Mouse (Mus musculus): Measurements from ENCODE around the gene Slc9a6. TPM values are rescaled to one million over a fixed set of nuclear protein-coding genes. Genes with fewer than 3 reads are reported as not detected.

The Slc9a6 gene
- polyA plus RNA-seq, 1 experiment: 10.8 TPM

DNA sequence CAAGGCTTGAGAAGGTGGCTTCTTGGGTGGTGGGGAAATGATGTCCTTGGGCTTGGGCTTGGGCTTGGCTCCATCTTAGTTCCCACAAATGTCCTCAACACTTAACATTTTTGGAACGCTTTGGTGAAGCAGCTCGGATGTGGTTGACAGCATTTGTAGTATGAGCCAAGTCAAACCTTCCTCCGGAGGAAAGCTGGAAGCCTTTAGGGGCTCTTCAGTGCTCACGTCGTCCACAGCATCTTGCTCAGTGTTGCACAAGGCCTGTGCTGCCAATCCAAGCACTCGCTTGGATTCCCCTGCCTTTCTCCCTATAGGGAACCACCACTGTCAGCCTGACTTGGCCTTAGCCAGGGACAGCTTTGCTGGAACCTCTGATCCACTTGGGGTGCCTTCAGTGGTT is 66.0 kb downstream of the Slc9a6 start:
- no peak overlapping the region for H3K4me2 ChIP-seq (ENCODE audit: low read depth)
- no peak overlapping the region for H3K4me3 ChIP-seq
- no peaks in the 10 kb centered on the region for H3K27me3 ChIP-seq (ENCODE audit: control insufficient read depth, insufficient read depth, insufficient read length)
- no peak for TF ChIP-seq E2F4 (IDR thresholded peaks at IDR 0.05; ENCODE audit: insufficient read depth)
- TF ChIP-seq TCF3 (IDR thresholded peaks at IDR 0.05; ENCODE audit: insufficient read length, low read depth): no peak
- no peak for TF ChIP-seq REST (IDR thresholded peaks at IDR 0.05; ENCODE audit: insufficient read depth, insufficient read length)
- TF ChIP-seq MYOG (IDR thresholded peaks at IDR 0.05; ENCODE audit: control insufficient read depth in 1 of 3, insufficient read depth in 1 of 3, insufficient read length in 2 of 3, low read depth in 2 of 3): no peak
- TF ChIP-seq POLR2AphosphoS2 (IDR thresholded peaks at IDR 0.05; ENCODE audit: insufficient read length, low read depth): no peak
- no peaks in the 10 kb centered on the region for H3K36me3 ChIP-seq (ENCODE audit: control insufficient read depth, insufficient read depth)
- H3K79me2 ChIP-seq (ENCODE audit: control insufficient read depth, insufficient read depth): no peaks in the 10 kb centered on the region
- H3ac ChIP-seq (ENCODE audit: control insufficient read depth, insufficient read length): no peak overlapping the region

- Histone ChIP-seq H3ac (ENCODE audit: control insufficient read depth, insufficient read length) (no peak overlapping the region), H3K36me3 (ENCODE audit: control insufficient read depth, insufficient read depth) (no peaks in the 10 kb centered on the region), H3K79me2 (ENCODE audit: control insufficient read depth, insufficient read depth) (no peaks in the 10 kb centered on the region), H3K4me2 (ENCODE audit: low read depth) (no peak overlapping the region), H3K27me3 (ENCODE audit: control insufficient read depth, insufficient read depth, insufficient read length) (no peaks in the 10 kb centered on the region), H3K4me3 (no peak overlapping the region)
- TF ChIP-seq E2F4 (IDR thresholded peaks at IDR 0.05; ENCODE audit: insufficient read depth) (no peak), POLR2A (IDR thresholded peaks at IDR 0.05; ENCODE audit: insufficient read length, low read depth) (no peak), TCF3 (IDR thresholded peaks at IDR 0.05; ENCODE audit: insufficient read length, low read depth) (no peak), POLR2AphosphoS2 (IDR thresholded peaks at IDR 0.05; ENCODE audit: insufficient read length, low read depth) (no peak), MYOG (IDR thresholded peaks at IDR 0.05; ENCODE audit: control insufficient read depth in 1 of 3, insufficient read depth in 1 of 3, insufficient read length in 2 of 3, low read depth in 2 of 3) (no peak), USF1 (IDR thresholded peaks at IDR 0.05; ENCODE audit: low read depth) (no peak), REST (IDR thresholded peaks at IDR 0.05; ENCODE audit: insufficient read depth, insufficient read length) (no peak), MYOD1 (IDR thresholded peaks at IDR 0.05; ENCODE audit: control insufficient read depth in 1 of 3, insufficient read length in 2 of 3, low read depth in 2 of 3) (no peak), TCF12 (IDR thresholded peaks at IDR 0.05; ENCODE audit: insufficient read depth, poor library complexity, severe bottlenecking) (no peak), MAX (IDR thresholded peaks at IDR 0.05; ENCODE audit: low read depth) (no peak), SRF (IDR thresholded peaks at IDR 0.05; ENCODE audit: control insufficient read depth, insufficient read length, low read depth) (no peak), CEBPB (IDR thresholded peaks at IDR 0.05; ENCODE audit: insufficient read depth, poor library complexity, severe bottlenecking) (no peak)
These were observed 68.2 kb downstream of the Slc9a6 start for GRCm38 (mm10) chrX:56677736-56678135.

DNA sequence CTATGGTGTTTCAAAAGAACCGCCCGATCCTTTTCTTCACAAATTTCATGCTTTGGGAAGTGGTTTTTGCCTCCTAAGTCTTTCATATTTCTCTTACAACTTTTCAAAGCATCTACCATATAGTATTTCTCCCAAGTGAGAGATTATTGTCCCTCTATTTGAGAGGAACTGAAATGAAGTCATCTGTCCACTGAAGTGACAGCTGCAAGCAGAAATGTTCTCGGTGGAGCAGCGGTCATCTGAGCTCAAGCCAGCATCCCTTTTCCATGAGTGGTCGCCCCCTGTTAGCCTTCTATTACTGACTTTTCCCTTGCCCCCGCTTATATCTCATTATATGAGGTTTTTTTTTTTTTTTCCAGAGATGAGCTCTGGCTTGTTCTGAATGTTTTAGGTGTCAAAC is 69.5 kb downstream of the Slc9a6 start:
- H3K4me2 ChIP-seq (ENCODE audit: low read depth): peak overlapping the region; percentile 42
- H3K27me3 ChIP-seq (ENCODE audit: control insufficient read depth, insufficient read depth, insufficient read length): no peaks in the 10 kb centered on the region
- H3K79me2 ChIP-seq (ENCODE audit: control insufficient read depth, insufficient read depth): no peaks in the 10 kb centered on the region

GRCm38 (mm10) chrX:56682156-56682720 is 72.7 kb downstream of the Slc9a6 start:
- H3K36me3 ChIP-seq (ENCODE audit: control insufficient read depth, insufficient read depth): no peaks in the 10 kb centered on the region
- no peak overlapping the region for H3ac ChIP-seq (ENCODE audit: control insufficient read depth, insufficient read length)
- H3K27me3 ChIP-seq (ENCODE audit: control insufficient read depth, insufficient read depth, insufficient read length): no peaks in the 10 kb centered on the region
- H3K4me3 ChIP-seq: no peak overlapping the region
- H3K79me2 ChIP-seq (ENCODE audit: control insufficient read depth, insufficient read depth): no peaks in the 10 kb centered on the region
- TF ChIP-seq MAX (IDR thresholded peaks at IDR 0.05; ENCODE audit: low read depth) (no peak), POLR2A (IDR thresholded peaks at IDR 0.05; ENCODE audit: insufficient read length, low read depth) (no peak), TCF12 (IDR thresholded peaks at IDR 0.05; ENCODE audit: insufficient read depth, poor library complexity, severe bottlenecking) (no peak), REST (IDR thresholded peaks at IDR 0.05; ENCODE audit: insufficient read depth, insufficient read length) (no peak), TCF3 (IDR thresholded peaks at IDR 0.05; ENCODE audit: insufficient read length, low read depth) (no peak), USF1 (IDR thresholded peaks at IDR 0.05; ENCODE audit: low read depth) (no peak), POLR2AphosphoS2 (IDR thresholded peaks at IDR 0.05; ENCODE audit: insufficient read length, low read depth) (no peak), MYOD1 (IDR thresholded peaks at IDR 0.05; ENCODE audit: control insufficient read depth in 1 of 3, insufficient read length in 2 of 3, low read depth in 2 of 3) (no peak), CEBPB (IDR thresholded peaks at IDR 0.05; ENCODE audit: insufficient read depth, poor library complexity, severe bottlenecking) (no peak), MYOG (IDR thresholded peaks at IDR 0.05; ENCODE audit: control insufficient read depth in 1 of 3, insufficient read depth in 1 of 3, insufficient read length in 2 of 3, low read depth in 2 of 3) (no peak), SRF (IDR thresholded peaks at IDR 0.05; ENCODE audit: control insufficient read depth, insufficient read length, low read depth) (no peak), E2F4 (IDR thresholded peaks at IDR 0.05; ENCODE audit: insufficient read depth) (no peak)
- no peak overlapping the region for H3K4me2 ChIP-seq (ENCODE audit: low read depth)

More for the DNA sequence above, 69.5 kb downstream of the Slc9a6 start:
- Histone ChIP-seq H3K4me3 (no peak overlapping the region), H3ac (ENCODE audit: control insufficient read depth, insufficient read length) (no peak overlapping the region), H3K36me3 (ENCODE audit: control insufficient read depth, insufficient read depth) (no peaks in the 10 kb centered on the region)
- TF ChIP-seq MYOD1 (IDR thresholded peaks at IDR 0.05; ENCODE audit: control insufficient read depth in 1 of 3, insufficient read length in 2 of 3, low read depth in 2 of 3) (peak; percentile 10 to 62 (median 55)), MYOG (IDR thresholded peaks at IDR 0.05; ENCODE audit: control insufficient read depth in 1 of 3, insufficient read depth in 1 of 3, insufficient read length in 2 of 3, low read depth in 2 of 3) (peak in 1 of 3 experiments; percentile 44), POLR2A (IDR thresholded peaks at IDR 0.05; ENCODE audit: insufficient read length, low read depth) (no peak)

DNA sequence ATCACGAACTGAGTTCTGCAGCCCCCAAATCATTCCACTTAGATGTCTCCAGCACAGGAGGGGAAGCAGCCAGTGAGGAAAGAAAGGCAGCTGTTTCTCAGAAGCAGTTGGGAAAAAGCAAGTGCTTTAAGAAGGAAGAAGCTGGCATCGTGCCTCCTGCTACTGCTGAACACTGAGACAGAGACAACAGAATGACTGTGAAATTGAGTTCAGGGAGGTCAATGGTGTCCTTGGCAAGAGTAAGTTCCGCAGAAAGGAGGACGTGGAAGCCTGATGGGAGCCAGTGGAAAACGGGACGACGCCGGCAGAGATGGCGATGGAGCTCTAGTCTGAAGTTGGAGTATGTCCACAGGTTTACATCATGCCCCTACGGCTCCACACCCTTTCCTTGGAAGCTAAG is 74.0 kb downstream of the Slc9a6 start:
- Histone ChIP-seq H3ac (ENCODE audit: control insufficient read depth, insufficient read length) (no peak overlapping the region), H3K4me3 (no peak overlapping the region), H3K79me2 (ENCODE audit: control insufficient read depth, insufficient read depth) (no peaks in the 10 kb centered on the region), H3K27me3 (ENCODE audit: control insufficient read depth, insufficient read depth, insufficient read length) (no peaks in the 10 kb centered on the region), H3K4me2 (ENCODE audit: low read depth) (no peak overlapping the region), H3K36me3 (ENCODE audit: control insufficient read depth, insufficient read depth) (no peaks in the 10 kb centered on the region)
- TF ChIP-seq MYOD1 (IDR thresholded peaks at IDR 0.05; ENCODE audit: control insufficient read depth in 1 of 3, insufficient read length in 2 of 3, low read depth in 2 of 3): no peak
- no peak for TF ChIP-seq POLR2AphosphoS2 (IDR thresholded peaks at IDR 0.05; ENCODE audit: insufficient read length, low read depth)
- no peak for TF ChIP-seq MAX (IDR thresholded peaks at IDR 0.05; ENCODE audit: low read depth)
- TF ChIP-seq REST (IDR thresholded peaks at IDR 0.05; ENCODE audit: insufficient read depth, insufficient read length): no peak
- TF ChIP-seq CEBPB (IDR thresholded peaks at IDR 0.05; ENCODE audit: insufficient read depth, poor library complexity, severe bottlenecking): no peak
- no peak for TF ChIP-seq SRF (IDR thresholded peaks at IDR 0.05; ENCODE audit: control insufficient read depth, insufficient read length, low read depth)
- no peak for TF ChIP-seq USF1 (IDR thresholded peaks at IDR 0.05; ENCODE audit: low read depth)
- TF ChIP-seq MYOG (IDR thresholded peaks at IDR 0.05; ENCODE audit: control insufficient read depth in 1 of 3, insufficient read depth in 1 of 3, insufficient read length in 2 of 3, low read depth in 2 of 3): no peak
- TF ChIP-seq POLR2A (IDR thresholded peaks at IDR 0.05; ENCODE audit: insufficient read length, low read depth): no peak
- no peak for TF ChIP-seq TCF12 (IDR thresholded peaks at IDR 0.05; ENCODE audit: insufficient read depth, poor library complexity, severe bottlenecking)
- TF ChIP-seq TCF3 (IDR thresholded peaks at IDR 0.05; ENCODE audit: insufficient read length, low read depth): no peak
- no peak for TF ChIP-seq E2F4 (IDR thresholded peaks at IDR 0.05; ENCODE audit: insufficient read depth)

Measured in myocyte (in vitro differentiated cells).